Comparison of ENCODE assay signal across 21 mouse cellular contexts in the genomic region with DNA sequence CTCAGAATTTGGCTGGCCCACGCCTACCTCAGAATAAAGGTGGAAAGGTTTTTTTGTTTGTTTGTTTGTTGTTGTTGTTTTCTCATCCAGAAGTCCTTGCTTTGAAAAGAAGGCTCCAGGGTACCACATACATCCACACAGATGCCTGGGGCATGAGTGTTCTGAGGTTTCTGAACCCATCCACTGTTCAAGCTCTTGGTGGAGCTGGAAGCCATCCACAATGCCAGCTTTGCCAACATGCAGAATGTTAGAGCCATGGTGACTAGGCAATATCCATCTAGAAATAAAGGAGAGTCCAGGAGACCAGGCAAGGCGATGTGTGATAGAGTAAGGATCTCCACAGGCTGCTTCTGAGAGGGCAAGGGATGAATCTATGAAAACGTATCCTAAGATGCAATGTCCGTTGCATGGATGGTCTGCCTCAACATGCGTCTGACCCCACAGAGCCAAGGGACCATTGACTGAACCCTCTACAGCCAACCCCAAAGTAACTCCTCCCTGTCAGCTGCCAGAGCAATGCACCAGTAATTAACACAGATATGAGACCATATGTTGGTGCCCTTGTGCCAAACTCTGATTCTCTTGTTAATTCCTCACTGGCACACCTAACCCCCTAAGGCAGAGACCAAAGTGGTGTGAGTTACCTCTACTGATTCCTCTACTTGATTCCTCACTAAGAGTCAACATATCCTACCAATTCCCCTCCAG.
DNase-seq lines count a peak whose midpoint lies in the region; TF ChIP-seq lines count a peak whose summit lies in the region.
"Had no signal": no experiment of that assay in that cellular context is flagged by ENCODE, and none has a peak within 500 bp of the region (broad histone marks: within the 10 kb centered on the region; RNA-seq: fewer than 3 reads in every experiment).

No protein-coding gene starts in this region.

- intact Hi-C loops in heart, postnatal 25 days (cut with DNase I), result no loop called here
- intact Hi-C loops in gastrocnemius, postnatal 14 days (cut with DNase I; ENCODE audit: low total_unique reads), result no loop called here

- H3K27me3 ChIP-seq in cerebellum, adult 2 months (ENCODE audit: control insufficient read depth, insufficient read depth, low read length), result no peaks in the 10 kb centered on the region
- H3K27me3 ChIP-seq: CH12.LX; embryonic facial prominence, embryonic 12.5 days; forebrain, embryonic 12.5 days; heart, embryonic 15.5 days; intestine, embryonic 15.5 days; Patski had no signal

- H3K4me3 ChIP-seq in cerebellum, adult 2 months (replicated peaks; ENCODE audit: insufficient read depth, low read depth, low read length), result no peak overlapping the region
- H3K4me3 ChIP-seq: embryonic facial prominence, embryonic 12.5 days; forebrain, embryonic 12.5 days; gastrocnemius, adult 2 months; heart, embryonic 15.5 days; hindbrain, embryonic 10.5 days; intestine, embryonic 15.5 days had no signal

- 37% methylated on average over 5 of the region's 5 CpGs for WGBS in cerebellum, adult 2 months

- no peak for TF ChIP-seq CTCF in cerebellum, adult 2 months (IDR thresholded peaks at IDR 0.05; ENCODE audit: borderline replicate concordance, insufficient read depth, low read depth, low read length)

- 0 out of 2 replicates have a peak overlapping the region, but pooled peaks have one; percentile 57 for H3K27ac ChIP-seq in cerebellum, adult 2 months (ENCODE audit: insufficient read depth, low read length)
- H3K27ac ChIP-seq: embryonic facial prominence, embryonic 12.5 days; forebrain, embryonic 12.5 days; gastrocnemius, adult 2 months; heart, embryonic 15.5 days; hindbrain, embryonic 10.5 days; hindbrain, embryonic 14.5 days; intestine, embryonic 15.5 days had no signal

- DNase-seq in heart, adult 11 months, result peak; percentile 69
- DNase-seq in heart, postnatal 25 days (ENCODE audit: low spot score), result no peak
- DNase-seq in cerebellum, adult 2 months, result peak; percentile 44 to 69
- DNase-seq in cerebellum, postnatal 25 days, result peak; percentile 51 to 64
- DNase-seq in lung, postnatal 36 days, result no peak
- no peak for DNase-seq in gastrocnemius, postnatal 14 days
- DNase-seq: adrenal gland, postnatal 14 days; forebrain, postnatal 0 days; gastrocnemius, adult 2 months; gastrocnemius, postnatal 36 days; heart, adult 18-20 months; heart, postnatal 14 days; kidney, adult 18-20 months had no signal

- no peak for TF ChIP-seq POLR2A in cerebellum, adult 2 months (IDR thresholded peaks at IDR 0.05; ENCODE audit: borderline replicate concordance, insufficient read depth, low read length)

- peaks cover 26% of the 10 kb centered on the region; the same call in 1 of the 2 replicates for H3K4me1 ChIP-seq in cerebellum, adult 2 months (ENCODE audit: control insufficient read depth, insufficient read depth, low read length)
- H3K4me1 ChIP-seq: embryonic facial prominence, embryonic 12.5 days; forebrain, embryonic 12.5 days; heart, embryonic 15.5 days; intestine, embryonic 15.5 days had no signal

Comparison
In these comparisons a context has a peak if more than half of its experiments do, and no peak if none do; other contexts are left out.
1. DNase-seq: peak in heart, adult 11 months (single experiment), cerebellum, adult 2 months (2 of 2) and cerebellum, postnatal 25 days (2 of 2); none in heart, postnatal 25 days (single experiment), lung, postnatal 36 days (single experiment) and gastrocnemius, postnatal 14 days (single experiment).